11 mouse cellular contexts compared by ENCODE assay signal in genomic region chr14:88466416-88466815, GRCm38 (mm10). TPM values are rescaled to one million over a fixed set of nuclear protein-coding genes. Genes with fewer than 3 reads are reported as not detected.
DNase-seq lines count a peak whose midpoint lies in the region; ATAC-seq and TF ChIP-seq lines count a peak whose summit lies in the region.
"Had no signal": no experiment of that assay in that cellular context is flagged by ENCODE, and none has a peak within 500 bp of the region (broad histone marks: within the 10 kb centered on the region; RNA-seq: fewer than 3 reads in every experiment).

No protein-coding gene starts in this region.

- H3K27ac ChIP-seq in intestine, postnatal 0 days (ENCODE audit: low read depth, low read length) = no peak overlapping the region
- no peak overlapping the region for H3K27ac ChIP-seq in intestine, embryonic 16.5 days (ENCODE audit: low read length)
- H3K27ac ChIP-seq in stomach, postnatal 0 days (replicated peaks) = no peak overlapping the region
- H3K27ac ChIP-seq: liver, embryonic 14.5 days had no signal

- no peak for ATAC-seq in intestine, postnatal 0 days
- no peak for ATAC-seq in intestine, embryonic 16.5 days
- no peak for ATAC-seq in stomach, postnatal 0 days (ENCODE audit: low FRiP score, low TSS enrichment)

- H3K4me2 ChIP-seq in intestine, postnatal 0 days (replicated peaks; ENCODE audit: low read depth) = no peak overlapping the region
- no peak overlapping the region for H3K4me2 ChIP-seq in intestine, embryonic 16.5 days (ENCODE audit: low read depth, low read length)
- H3K4me2 ChIP-seq in stomach, postnatal 0 days (replicated peaks; ENCODE audit: low read depth) = no peak overlapping the region

- no peaks in the 10 kb centered on the region for H3K9me3 ChIP-seq in intestine, postnatal 0 days (ENCODE audit: control insufficient read depth)
- no peaks in the 10 kb centered on the region for H3K9me3 ChIP-seq in intestine, embryonic 16.5 days (ENCODE audit: control insufficient read depth, low read length)
- no peaks in the 10 kb centered on the region for H3K9me3 ChIP-seq in stomach, postnatal 0 days (ENCODE audit: control insufficient read depth, low read length)

- TF ChIP-seq EP300 in stomach, postnatal 0 days (optimal IDR thresholded peaks at IDR 0.05) = no peak

- H3K4me1 ChIP-seq in intestine, postnatal 0 days (replicated peaks; ENCODE audit: control insufficient read depth, insufficient read depth, low read length) = no peaks in the 10 kb centered on the region
- H3K4me1 ChIP-seq in intestine, embryonic 16.5 days (ENCODE audit: control insufficient read depth, insufficient read depth, low read length) = no peaks in the 10 kb centered on the region; the same call in 1 of the 2 replicates
- H3K4me1 ChIP-seq in stomach, postnatal 0 days (replicated peaks; ENCODE audit: control insufficient read depth, insufficient read depth) = no peaks in the 10 kb centered on the region

- no peak overlapping the region for H3K4me3 ChIP-seq in intestine, postnatal 0 days (ENCODE audit: low read depth, low read length)
- H3K4me3 ChIP-seq in intestine, embryonic 16.5 days (ENCODE audit: low read length) = no peak overlapping the region
- H3K4me3 ChIP-seq in stomach, postnatal 0 days (ENCODE audit: low read depth, low read length) = no peak overlapping the region
- H3K4me3 ChIP-seq: erythroblast, embryonic 14.5 days had no signal

- no peak overlapping the region for H3K9ac ChIP-seq in intestine, postnatal 0 days (ENCODE audit: low read depth, low read length)
- H3K9ac ChIP-seq in intestine, embryonic 16.5 days (ENCODE audit: low read depth, low read length) = no peak overlapping the region
- H3K9ac ChIP-seq in stomach, postnatal 0 days (ENCODE audit: low read length) = no peak overlapping the region
- H3K9ac ChIP-seq: liver, embryonic 14.5 days had no signal

- H3K27me3 ChIP-seq in intestine, postnatal 0 days (replicated peaks; ENCODE audit: control insufficient read depth, insufficient read depth, low read length) = no peaks in the 10 kb centered on the region
- peaks cover 8% of the 10 kb centered on the region; the same call in 1 of the 2 replicates for H3K27me3 ChIP-seq in intestine, embryonic 16.5 days (replicated peaks; ENCODE audit: control insufficient read depth, insufficient read depth, low read length)
- no peaks in the 10 kb centered on the region for H3K27me3 ChIP-seq in stomach, postnatal 0 days (ENCODE audit: control insufficient read depth, insufficient read depth, low read length)

- 86% methylated on average over 1 of the region's 1 CpGs for WGBS in intestine, postnatal 0 days
- WGBS in intestine, embryonic 16.5 days = 88% methylated on average over 1 of the region's 1 CpGs
- 91% methylated on average over 1 of the region's 1 CpGs for WGBS in stomach, postnatal 0 days

- H3K36me3 ChIP-seq in intestine, postnatal 0 days (ENCODE audit: control insufficient read depth, insufficient read depth) = no peaks in the 10 kb centered on the region
- no peaks in the 10 kb centered on the region for H3K36me3 ChIP-seq in intestine, embryonic 16.5 days (ENCODE audit: control insufficient read depth, insufficient read depth, low read length)
- H3K36me3 ChIP-seq in stomach, postnatal 0 days (ENCODE audit: control insufficient read depth, insufficient read depth, low read length) = no peaks in the 10 kb centered on the region

- TF ChIP-seq CTCF in intestine, postnatal 0 days (IDR thresholded peaks at IDR 0.05; ENCODE audit: low read depth) = peak; percentile 68
- TF ChIP-seq CTCF in stomach, postnatal 0 days (IDR thresholded peaks at IDR 0.05; ENCODE audit: low read depth) = peak; percentile 78

- DNase-seq in cerebellum, adult 9-10 months = peak; percentile 18
- no peak for DNase-seq in cerebellum, adult 9-11 months
- DNase-seq in right cerebral cortex, adult 18-20 months = peak; percentile 40
- DNase-seq in right cerebral cortex, postnatal 4 days = no peak
- no peak for DNase-seq in stomach, postnatal 0 days (ENCODE audit: low spot score)
- no peak for DNase-seq in urinary bladder, postnatal 25 days (ENCODE audit: low spot score)
- DNase-seq: thymus, adult 18-20 months had no signal

RNA-seq across cellular contexts. Expression of gene Pcdh20, which starts 4.8 kb away (rescaled TPM):
- polyA plus RNA-seq in intestine, postnatal 0 days (2015; fragmentation: Nextera tagmentation; extraction: Ambion mirVana) = 0.68 and 0.82 TPM in 2 replicates
- 1.4 and 1.9 TPM in 2 replicates for polyA plus RNA-seq in intestine, embryonic 16.5 days (2015; fragmentation: Nextera tagmentation; extraction: Ambion mirVana)
- 1.1 and 1.3 TPM in 2 replicates for polyA plus RNA-seq in stomach, postnatal 0 days (2015; fragmentation: Nextera tagmentation; extraction: Ambion mirVana)
- polyA plus RNA-seq: erythroblast, embryonic 14.5 days had no signal

Comparison
In these comparisons a context has a peak if more than half of its experiments do, and no peak if none do; other contexts are left out.
1. DNase-seq: peak in cerebellum, adult 9-10 months (single experiment) and right cerebral cortex, adult 18-20 months (single experiment); none in cerebellum, adult 9-11 months (single experiment), right cerebral cortex, postnatal 4 days (single experiment), stomach, postnatal 0 days (single experiment) and urinary bladder, postnatal 25 days (single experiment).